Mouse (Mus musculus) ES-E14 (cell line): ENCODE measurements around the gene Noto.

Source experiments
- MAFK ChIP-seq: IDR thresholded peaks from 2 replicates; pipeline ENCODE4 v1.6.1; 2014; ENCODE audit warnings: mild to moderate bottlenecking, low read depth, low read length, inconsistent platforms; ENCODE audit not compliant: insufficient read depth
- ZC3H11A ChIP-seq: IDR thresholded peaks from 2 replicates; pipeline ENCODE4 v1.6.1; 2012; ENCODE audit warnings: low read depth, mild to moderate bottlenecking, inconsistent platforms, low read length, borderline replicate concordance

DNA sequence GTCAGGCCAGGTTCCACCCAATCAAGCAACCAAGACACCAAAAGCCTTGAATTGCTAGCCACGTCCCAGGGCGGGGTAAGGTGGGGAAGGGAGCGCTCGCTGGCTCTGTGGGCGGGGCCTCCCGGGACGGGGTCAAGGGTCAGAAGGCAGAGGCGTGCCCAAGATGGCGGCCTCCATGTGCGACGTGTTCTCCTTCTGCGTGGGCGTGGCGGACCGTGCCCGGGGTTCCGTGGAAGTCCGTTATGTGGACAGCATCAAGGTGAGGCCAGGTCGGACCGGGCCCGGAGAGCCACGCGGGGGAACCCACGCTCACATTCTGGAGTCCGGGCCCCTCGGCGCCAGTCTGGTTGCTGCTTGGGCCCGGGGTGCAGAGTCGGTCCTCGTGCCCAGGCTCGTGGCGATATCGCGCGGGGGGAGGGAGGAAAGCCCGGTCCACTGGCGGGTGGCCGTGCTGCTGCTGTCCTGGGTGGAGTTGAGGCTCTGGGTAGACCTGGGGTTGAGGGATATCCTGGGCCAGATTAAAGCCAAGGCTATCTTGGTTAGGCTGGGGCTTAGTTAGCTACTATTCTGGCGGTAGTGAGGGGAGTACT is 8.3 kb downstream of the Noto start, which contains the start of gene Smyd5:
- TF ChIP-seq MAFK: no peak
- no peak for TF ChIP-seq ZC3H11A
